Mouse (Mus musculus) left cerebral cortex, adult 11 months (tissue): ENCODE measurements around the gene Kctd19.

Source experiments
- DNase-seq: peaks from one replicate; pipeline ENCODE4 v3.0.0; 2022; ENCODE audit warnings: low spot score

Gene Kctd19

GRCm38 (mm10) chr8:105413391-105413790 lies at the start of gene Kctd19, which contains the start of gene Lrrc36:
TSS of gene Kctd19 (minus strand) at chr8:105413502.
TSS of gene Lrrc36 (plus strand) at chr8:105413571.
- no peak for DNase-seq

DNA sequence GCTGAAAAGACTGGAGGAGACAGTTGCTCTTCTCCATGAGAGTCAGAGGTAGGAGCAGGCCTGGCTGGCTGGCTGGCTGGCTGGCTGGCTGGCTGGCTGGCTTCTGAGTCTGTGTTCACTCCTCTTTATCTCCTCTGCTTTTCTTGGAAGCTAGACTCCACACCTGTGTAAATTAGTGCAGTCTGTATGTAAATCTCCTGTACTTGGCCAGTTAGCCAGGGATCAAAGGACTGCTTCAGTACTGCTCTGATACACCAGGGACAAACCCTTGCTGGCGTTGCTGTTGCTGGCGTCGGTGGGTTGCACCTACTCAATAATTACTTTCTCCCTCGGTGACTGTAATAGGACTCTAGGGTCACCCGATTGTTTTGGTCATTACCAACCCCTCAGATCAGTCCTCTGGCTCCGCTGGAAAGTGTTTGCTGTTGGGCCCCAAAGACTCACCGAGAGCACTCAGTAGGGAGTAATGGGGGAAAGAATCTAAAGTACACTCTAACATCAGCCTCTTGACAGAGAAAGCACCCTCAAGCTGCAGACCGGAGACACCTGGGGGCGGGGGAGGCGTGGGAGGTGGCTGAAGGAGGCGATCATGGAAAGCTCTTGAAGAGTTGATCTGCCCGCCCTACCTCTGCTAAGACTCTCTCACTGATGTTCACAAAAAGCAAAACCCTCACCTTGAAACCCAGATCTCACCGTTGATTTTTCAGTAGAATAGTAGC lies 47.9 kb upstream of the Kctd19 start:
- no peak for DNase-seq

- DNase-seq = no peak
These were observed 41.9 kb upstream of the Kctd19 start for GRCm38 (mm10) chr8:105455218-105455617.

- DNase-seq = no peak
These were observed 40.8 kb upstream of the Kctd19 start for GRCm38 (mm10) chr8:105454088-105454487.

GRCm38 (mm10) chr8:105453296-105453695 lies 40.0 kb upstream of the Kctd19 start:
- DNase-seq = no peak

DNA sequence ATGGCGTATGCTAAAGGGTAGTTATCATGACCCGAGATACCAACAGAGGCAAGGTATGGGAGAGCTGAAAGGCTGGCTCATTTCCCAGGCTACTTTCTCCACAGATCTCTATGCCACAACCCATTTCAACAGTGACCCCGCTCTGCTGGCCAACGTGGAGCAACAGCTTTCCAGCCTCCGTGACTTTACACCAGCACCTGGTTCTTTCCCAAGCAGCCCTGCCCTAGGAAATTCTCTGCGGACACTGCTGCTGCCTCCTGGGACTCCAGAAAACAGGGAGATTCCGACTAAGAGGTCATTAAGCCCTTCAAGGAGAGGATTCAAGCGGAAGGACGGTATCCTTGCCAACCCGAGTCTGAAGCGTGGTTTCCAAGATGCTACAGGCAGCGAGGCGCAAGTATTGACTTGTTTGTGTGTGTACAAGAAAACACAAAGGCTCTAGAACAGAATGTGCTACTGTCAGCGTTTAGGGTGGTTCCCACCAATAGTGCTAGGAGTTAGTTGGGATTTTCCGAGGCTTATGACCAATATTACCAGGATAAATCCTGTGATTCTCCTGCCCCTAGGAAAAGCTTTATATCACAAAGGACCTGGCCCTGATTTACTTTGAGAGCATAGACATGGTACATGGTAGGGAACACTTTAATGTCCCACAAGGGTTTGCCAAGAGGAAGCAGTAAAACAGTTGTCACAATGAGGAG lies 38.8 kb upstream of the Kctd19 start:
- DNase-seq = no peak

GRCm38 (mm10) chr8:105450977-105451376 lies 37.7 kb upstream of the Kctd19 start:
- no peak for DNase-seq

DNA sequence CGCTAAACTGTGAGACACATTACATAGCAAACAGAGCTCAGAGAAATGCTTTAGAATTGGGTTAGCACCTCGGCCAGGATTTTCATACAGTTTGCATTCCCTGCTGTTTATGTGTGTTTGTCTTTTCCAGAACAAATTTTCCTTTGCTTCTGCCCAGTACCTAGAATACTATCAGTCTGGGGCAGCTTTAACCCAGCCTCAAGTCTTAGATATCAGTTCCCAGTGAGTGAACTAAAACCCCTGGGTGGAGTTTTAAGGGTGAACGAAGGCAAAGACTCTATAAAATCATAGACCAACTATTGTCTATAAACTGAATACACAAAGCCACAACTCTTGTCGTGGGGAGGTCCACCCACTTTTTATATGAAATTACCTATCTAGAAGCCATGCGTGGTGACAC lies 35.3 kb upstream of the Kctd19 start:
- no peak for DNase-seq

GRCm38 (mm10) chr8:105448188-105448587 lies 34.9 kb upstream of the Kctd19 start:
- no peak for DNase-seq

DNA sequence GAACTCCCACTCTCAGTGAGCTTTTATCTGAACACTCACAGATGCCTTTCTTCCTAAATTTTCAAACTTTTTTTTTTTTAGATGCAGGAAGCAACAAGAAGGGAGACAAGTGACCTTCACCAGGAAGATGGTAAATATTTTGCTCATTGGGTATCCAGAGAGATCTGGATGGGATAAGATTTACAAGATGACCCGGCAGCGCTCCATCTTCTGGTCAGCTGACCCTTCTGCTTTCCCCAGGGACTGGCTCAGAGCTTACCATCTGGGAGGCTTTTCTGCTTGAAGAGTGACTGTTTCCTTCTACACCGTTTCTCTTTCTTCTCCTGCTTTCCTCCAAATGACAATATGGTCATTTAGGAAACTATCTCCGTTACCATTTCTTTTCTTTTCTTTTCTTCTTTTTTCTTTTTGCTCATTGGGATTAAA lies 32.8 kb upstream of the Kctd19 start:
- no peak for DNase-seq

GRCm38 (mm10) chr8:105445296-105446126 lies 32.2 kb upstream of the Kctd19 start:
- DNase-seq = no peak

GRCm38 (mm10) chr8:105442661-105443060 lies 29.4 kb upstream of the Kctd19 start:
- DNase-seq = no peak

GRCm38 (mm10) chr8:105441433-105441832 lies 28.1 kb upstream of the Kctd19 start:
- DNase-seq = no peak

DNA sequence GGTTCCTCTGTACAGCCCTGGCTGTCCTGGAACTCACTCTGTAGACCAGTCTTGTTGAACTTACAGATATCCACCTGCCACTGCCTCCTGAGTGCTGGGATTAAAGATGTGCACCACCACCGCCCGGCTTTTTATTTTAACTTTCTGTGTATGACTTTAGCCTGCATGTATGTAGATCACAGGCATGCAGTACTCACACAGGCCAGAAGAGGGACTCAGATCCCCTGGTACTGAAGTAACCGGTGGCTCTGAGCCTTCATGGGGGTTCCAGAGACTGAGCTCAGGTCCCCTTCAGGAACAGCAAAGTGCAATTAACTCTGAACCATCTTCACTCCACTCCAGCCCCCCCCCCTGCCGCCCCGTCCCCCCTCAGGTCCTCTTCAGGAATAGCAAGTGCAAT lies 25.6 kb upstream of the Kctd19 start:
- no peak for DNase-seq

- no peak for DNase-seq
These were observed 23.9 kb upstream of the Kctd19 start for GRCm38 (mm10) chr8:105437078-105437748.

- DNase-seq = no peak
These were observed 22.9 kb upstream of the Kctd19 start for GRCm38 (mm10) chr8:105436218-105436617.

- DNase-seq = no peak
These were observed 20.8 kb upstream of the Kctd19 start for GRCm38 (mm10) chr8:105434136-105434535.

DNA sequence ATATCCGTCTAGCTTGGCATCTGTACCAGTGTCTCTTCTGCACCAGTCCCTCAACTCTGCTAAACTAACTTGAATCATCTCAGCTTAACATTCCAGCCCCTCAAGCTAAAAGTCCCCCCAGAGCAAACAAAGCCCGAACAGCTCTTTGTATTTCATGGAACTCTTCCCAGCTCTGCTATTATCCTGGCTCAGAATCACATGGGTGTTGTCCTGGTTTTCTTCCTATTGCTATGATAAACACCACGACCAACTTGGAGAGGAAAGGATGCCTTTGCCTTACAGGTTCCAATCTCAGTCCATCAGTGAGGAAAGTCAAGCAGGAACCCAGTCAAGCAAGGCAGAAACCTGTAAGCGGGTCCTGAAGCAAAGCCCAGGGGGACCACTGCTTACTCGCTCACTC lies 20.2 kb upstream of the Kctd19 start:
- no peak for DNase-seq

- no peak for DNase-seq
These were observed 19.7 kb upstream of the Kctd19 start for GRCm38 (mm10) chr8:105433021-105433420.

GRCm38 (mm10) chr8:105431743-105432515 lies 18.6 kb upstream of the Kctd19 start:
- no peak for DNase-seq

DNA sequence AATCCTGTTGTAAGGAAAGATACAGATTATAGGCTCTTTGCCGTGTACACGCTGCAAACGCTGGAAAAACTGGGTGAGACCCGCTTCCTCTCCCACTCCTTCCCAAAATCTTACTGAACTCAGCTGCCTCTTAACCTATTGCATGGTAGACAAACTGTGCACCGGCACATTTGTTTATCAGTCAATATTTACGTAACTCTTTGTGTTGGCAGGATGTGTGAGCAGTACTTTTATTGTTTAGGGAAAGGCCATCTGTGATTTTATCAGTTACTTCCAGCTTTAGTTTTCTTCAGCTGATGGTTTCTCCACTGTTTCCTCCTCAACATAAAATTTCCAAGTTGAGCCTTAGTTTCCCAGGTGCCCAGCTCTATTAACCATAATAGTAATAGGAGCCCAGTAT lies 13.6 kb upstream of the Kctd19 start:
- no peak for DNase-seq
